Mouse (Mus musculus) forebrain, embryonic 16.5 days (tissue): ENCODE data around the gene Gstm3. TPM values are rescaled to one million over a fixed set of nuclear protein-coding genes. Genes with fewer than 3 reads are reported as not detected.
"Not testable (repeated sequence)": the region's sequence is repeated elsewhere in the genome, so short reads cannot be mapped to it uniquely, and the experiment has no call there.

Source experiments
- ATAC-seq: fragments of 200-750 bp; cut with Nextera tagmentation; 2 replicates; pipeline ENCODE4 v1.8.0; 2017; ENCODE audit warnings: mild to moderate bottlenecking, moderate library complexity
- H3K27ac ChIP-seq: fragments of 300-500 bp; sonication (generic); 2 replicates; pipeline ENCODE4 v1.5.1; 2014; ENCODE audit warnings: low read length, control low read depth
- H3K27me3 ChIP-seq: fragments of 300-500 bp; sonication (generic); replicated peaks from 2 replicates; pipeline ENCODE4 v1.6.1; 2014; ENCODE audit warnings: low read length; ENCODE audit not compliant: control insufficient read depth, insufficient read depth
- H3K36me3 ChIP-seq: fragments of 300-500 bp; sonication (generic); 2 replicates; pipeline ENCODE4 v1.6.1; 2014; ENCODE audit not compliant: control insufficient read depth, insufficient read depth
- H3K4me1 ChIP-seq: fragments of 300-500 bp; sonication (generic); replicated peaks from 2 replicates; pipeline ENCODE4 v1.6.1; 2014; ENCODE audit warnings: low read length; ENCODE audit not compliant: control insufficient read depth, insufficient read depth
- H3K4me2 ChIP-seq: fragments of 300-500 bp; sonication (generic); 2 replicates; pipeline ENCODE4 v1.6.1; 2014; ENCODE audit warnings: mild to moderate bottlenecking, low read length, control low read depth
- H3K4me3 ChIP-seq: fragments of 300-500 bp; sonication (generic); replicated peaks from 2 replicates; pipeline ENCODE4 v1.5.1; 2014; ENCODE audit warnings: mild to moderate bottlenecking, low read length, control low read depth
- H3K9ac ChIP-seq: fragments of 300-500 bp; sonication (generic); replicated peaks from 2 replicates; pipeline ENCODE4 v1.6.1; 2014; ENCODE audit warnings: low read depth, low read length, control low read depth
- H3K9me3 ChIP-seq: fragments of 300-500 bp; sonication (generic); 2 replicates; pipeline ENCODE4 v1.6.1; 2016; ENCODE audit warnings: low read length; ENCODE audit not compliant: control insufficient read depth
- WGBS: fragments of 180-500 bp; shearing (Covaris S2); extraction: QIAGEN DNeasy Blood & Tissue Kit; methylation state at CpG from one replicate; pipeline ENCODE4 v1.1.7; 2014; 5-methylcytosine and 5-hydroxymethylcytosine counted together
- polyA plus RNA-seq: library from polyadenylated mRNA; unstranded; fragments of >200 nt; fragmentation: Nextera tagmentation; extraction: Ambion mirVana; gene quantifications from 2 replicates; pipeline ENCODE4 v1.2.1, GENCODE M21; 2015

Gstm3 gene
- polyA plus RNA-seq, 1 experiment from 2014 or later: not detected

- not testable (repeated sequence) for H3K4me2 ChIP-seq
Observed at GRCm38 (mm10) chr3:107955260-107955659, 13.8 kb downstream of the Gstm3 start.

GRCm38 (mm10) chr3:107953906-107954305, 15.2 kb downstream of the Gstm3 start:
- Histone ChIP-seq H3K27me3 (no peaks in the 10 kb centered on the region), H3K9me3 (no peaks in the 10 kb centered on the region), H3K27ac (0 out of 2 replicates have a peak overlapping the region, but pooled peaks have one; percentile 28), H3K36me3 (no peaks in the 10 kb centered on the region), H3K4me2 (no peak overlapping the region), H3K4me3 (no peak overlapping the region), H3K4me1 (peaks cover 7% of the 10 kb centered on the region), H3K9ac (no peak overlapping the region)
- 86% methylated on average over 5 of the region's 5 CpGs for WGBS
- 0 out of 2 replicates have a peak, but pooled peaks have one; percentile 18 for ATAC-seq

More at GRCm38 (mm10) chr3:107955260-107955659, 13.8 kb downstream of the Gstm3 start:
- not testable (repeated sequence) for H3K4me3 ChIP-seq, H3K27ac ChIP-seq, H3K9ac ChIP-seq, H3K9me3 ChIP-seq, H3K4me1 ChIP-seq, H3K36me3 ChIP-seq, H3K27me3 ChIP-seq, ATAC-seq
- 88% methylated on average over 9 of the region's 9 CpGs for WGBS

DNA sequence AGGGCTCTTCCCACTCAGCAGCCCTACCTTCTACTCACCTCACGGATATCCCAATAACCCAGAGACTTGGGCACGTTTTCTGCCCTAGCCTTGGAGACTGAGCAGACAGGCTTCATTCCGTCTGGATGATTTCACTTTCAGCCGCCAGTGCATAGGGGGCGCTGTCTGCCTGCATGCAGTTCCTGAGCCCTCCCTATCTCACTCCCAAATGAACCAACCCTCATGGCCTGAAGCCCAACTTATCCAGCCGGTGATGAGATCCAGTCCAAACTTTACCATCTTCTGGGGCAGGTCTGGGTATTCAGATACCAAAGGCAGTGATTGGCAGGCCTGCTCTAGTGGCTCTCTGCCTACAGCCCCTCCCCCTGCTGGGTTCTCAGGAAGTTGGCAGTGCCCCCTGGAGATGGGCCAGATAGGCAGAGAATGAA, 15.7 kb downstream of the Gstm3 start:
- no peaks in the 10 kb centered on the region for H3K9me3 ChIP-seq
- no peak overlapping the region for H3K9ac ChIP-seq
- ATAC-seq: peak; percentile 87
- H3K27me3 ChIP-seq: no peaks in the 10 kb centered on the region
- no peaks in the 10 kb centered on the region for H3K36me3 ChIP-seq
- 18% methylated on average over 6 of the region's 6 CpGs for WGBS
- H3K27ac ChIP-seq: no peak overlapping the region; the same call in 1 of the 2 replicates
- no peak overlapping the region for H3K4me2 ChIP-seq
- no peak overlapping the region for H3K4me3 ChIP-seq
- peaks cover 7% of the 10 kb centered on the region for H3K4me1 ChIP-seq

DNA sequence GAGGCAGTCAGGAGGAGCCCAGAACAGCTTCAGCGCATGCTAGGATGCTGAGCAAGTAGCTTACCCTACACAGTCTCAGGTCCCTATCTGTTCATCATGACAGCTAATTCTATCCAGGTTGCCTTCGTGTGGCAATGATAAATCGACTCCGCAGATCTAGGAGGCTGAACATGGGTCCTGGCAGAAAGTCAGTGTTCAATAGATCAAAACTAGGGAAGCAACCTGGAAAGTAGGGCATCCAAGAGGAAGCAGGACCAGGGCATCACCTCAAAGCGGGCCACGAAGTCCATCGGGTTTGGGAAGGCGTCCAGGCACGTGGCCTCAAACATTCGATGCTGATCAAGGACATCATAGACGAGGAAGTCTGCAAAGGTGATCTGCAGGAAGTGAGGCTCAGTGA, 18.6 kb downstream of the Gstm3 start:
- WGBS: 89% methylated on average over 11 of the region's 11 CpGs
- no peak overlapping the region for H3K27ac ChIP-seq

GRCm38 (mm10) chr3:107949461-107949860, 19.6 kb downstream of the Gstm3 start:
- WGBS: 95% methylated on average over 1 of the region's 1 CpGs
- H3K9me3 ChIP-seq, ATAC-seq, H3K27ac ChIP-seq, H3K36me3 ChIP-seq, H3K4me2 ChIP-seq, H3K4me1 ChIP-seq, H3K9ac ChIP-seq, H3K4me3 ChIP-seq, H3K27me3 ChIP-seq: not testable (repeated sequence)

More for the DNA sequence above, 18.6 kb downstream of the Gstm3 start:
- peaks cover 7% of the 10 kb centered on the region for H3K4me1 ChIP-seq
- no peaks in the 10 kb centered on the region for H3K27me3 ChIP-seq
- ATAC-seq: no peak
- H3K9me3 ChIP-seq: no peaks in the 10 kb centered on the region
- no peak overlapping the region for H3K4me3 ChIP-seq
- H3K36me3 ChIP-seq: no peaks in the 10 kb centered on the region
- no peak overlapping the region for H3K4me2 ChIP-seq
- H3K9ac ChIP-seq: no peak overlapping the region

DNA sequence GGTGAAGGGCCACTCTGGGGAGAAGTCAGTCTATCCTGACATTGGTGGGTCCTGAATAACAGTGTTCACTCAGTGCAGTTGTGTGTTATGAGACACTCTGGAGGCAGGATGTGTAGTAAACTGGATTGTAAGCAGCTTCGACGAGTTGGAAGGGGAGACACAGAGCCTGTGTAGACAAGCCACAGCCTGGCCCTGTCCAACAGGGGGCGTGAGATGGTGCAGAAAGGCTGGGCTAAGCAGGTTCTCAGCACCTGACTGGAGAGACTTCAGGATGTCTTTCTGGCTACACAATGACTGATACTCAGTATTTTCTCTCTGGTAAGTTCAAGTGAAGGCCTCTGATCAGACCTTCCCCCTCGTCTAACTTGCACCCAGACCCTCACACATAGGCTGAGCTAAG, 23.4 kb downstream of the Gstm3 start:
- Histone ChIP-seq H3K9ac (no peak overlapping the region), H3K4me2 (no peak overlapping the region), H3K4me1 (peaks cover 11% of the 10 kb centered on the region), H3K27me3 (no peaks in the 10 kb centered on the region), H3K27ac (no peak overlapping the region), H3K4me3 (no peak overlapping the region), H3K9me3 (no peaks in the 10 kb centered on the region), H3K36me3 (no peaks in the 10 kb centered on the region)
- ATAC-seq: no peak
- WGBS: 57% methylated on average over 4 of the region's 4 CpGs

DNA sequence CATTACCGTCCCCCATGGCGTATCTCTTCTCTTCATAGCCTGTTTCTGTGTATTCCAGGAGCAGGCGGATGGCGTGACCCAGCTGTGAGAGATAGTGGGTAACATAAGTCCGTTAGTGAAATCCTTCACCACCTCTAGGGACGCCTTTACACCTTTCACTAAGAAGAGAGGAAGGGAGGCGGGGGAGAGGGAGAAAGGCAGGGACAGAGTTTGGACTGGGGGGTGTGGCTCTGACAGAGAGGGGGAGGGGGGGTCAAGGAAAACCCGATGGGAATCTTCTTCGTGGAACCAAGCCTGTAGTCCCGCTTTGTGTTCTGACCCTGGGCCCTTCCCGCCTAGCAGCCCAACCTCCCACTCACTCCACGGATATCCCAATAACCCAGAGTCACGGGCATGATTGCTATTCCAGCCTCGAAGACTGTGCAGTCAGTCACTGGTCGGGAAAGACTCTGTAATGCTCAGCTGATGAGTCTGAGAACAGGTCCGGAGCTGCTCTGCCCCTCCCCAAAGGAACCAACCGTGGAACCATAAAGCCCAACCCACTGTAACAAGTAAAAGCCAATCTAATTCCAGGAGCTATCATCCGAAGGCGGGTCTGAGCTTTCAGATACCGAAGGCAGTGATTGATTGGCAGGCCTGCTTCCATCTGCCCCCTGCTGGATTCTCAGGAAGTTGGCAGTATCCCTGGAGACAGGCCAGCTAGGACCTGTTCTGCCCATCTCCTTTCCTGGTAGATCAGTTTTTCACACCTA, 25.7 kb downstream of the Gstm3 start, which contains the start of gene Gstm6:
Gstm6 (minus strand) TSS at position 511 of the 752 bp plus-strand sequence.
- H3K4me3 ChIP-seq: peak within 1 kb of the TSS; percentile 32
- no peak within 1 kb of the TSS; the same call in 1 of the 2 replicates for H3K9ac ChIP-seq
- no peak within 1 kb of the TSS for H3K27ac ChIP-seq
- no peaks in the 10 kb centered on the region for H3K27me3 ChIP-seq
- no peaks in the 10 kb centered on the region for H3K36me3 ChIP-seq
- peak; percentile 90 for ATAC-seq
- peaks cover 11% of the 10 kb centered on the region for H3K4me1 ChIP-seq
- no peaks in the 10 kb centered on the region for H3K9me3 ChIP-seq
- 18% methylated on average over 20 of the region's 20 CpGs for whole genome bisulfite sequencing
- H3K4me2 ChIP-seq: peak within 1 kb of the TSS; percentile 51

DNA sequence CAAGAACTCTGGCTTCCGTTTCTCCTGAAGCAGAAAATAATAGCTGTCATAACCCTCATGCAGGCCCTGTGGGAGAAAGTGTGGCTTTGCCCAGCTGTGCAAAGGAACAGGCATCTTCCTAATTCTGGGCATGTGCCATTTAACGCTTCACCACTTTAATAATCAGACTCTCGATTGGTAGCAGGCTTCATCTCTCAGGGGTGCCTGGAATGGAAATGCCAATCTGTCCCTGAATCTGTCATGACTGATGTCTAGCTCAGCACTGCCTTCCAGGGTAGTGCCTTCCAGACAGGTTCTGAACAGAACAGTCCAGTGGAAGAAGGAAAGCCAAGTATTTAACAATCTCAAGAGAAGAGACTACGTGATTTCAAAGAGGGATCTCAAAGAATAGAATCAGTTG, 27.8 kb downstream of the Gstm3 start:
- WGBS: 67% methylated on average over 4 of the region's 4 CpGs

DNA sequence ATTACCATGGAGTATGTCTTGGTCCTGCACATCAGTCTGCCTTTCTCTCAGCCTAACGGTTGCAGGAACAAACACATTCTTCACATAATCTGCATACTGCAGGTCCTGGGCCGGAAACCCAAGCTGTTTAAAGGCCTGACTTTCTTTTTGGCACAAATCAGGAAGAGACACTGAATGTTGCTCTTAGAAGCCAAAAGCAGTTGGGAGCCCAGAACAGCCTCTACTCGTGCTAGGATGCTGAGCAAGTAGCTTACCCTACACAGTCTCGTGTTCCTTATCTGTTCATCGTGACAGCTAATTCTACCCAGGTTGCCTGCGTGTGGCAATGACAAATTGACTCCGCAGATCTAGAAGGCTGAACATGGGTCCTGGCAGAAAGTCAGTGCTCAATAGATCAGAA, 28.6 kb downstream of the Gstm3 start:
- ATAC-seq: no peak
- Histone ChIP-seq H3K9me3 (no peaks in the 10 kb centered on the region), H3K27ac (no peak overlapping the region), H3K9ac (no peak overlapping the region), H3K4me2 (no peak overlapping the region), H3K4me1 (peaks cover 11% of the 10 kb centered on the region), H3K36me3 (no peaks in the 10 kb centered on the region), H3K27me3 (no peaks in the 10 kb centered on the region), H3K4me3 (no peak overlapping the region)
- WGBS: 77% methylated on average over 7 of the region's 7 CpGs

More for the DNA sequence above, 27.8 kb downstream of the Gstm3 start:
- Histone ChIP-seq H3K9me3 (no peaks in the 10 kb centered on the region), H3K4me1 (peaks cover 11% of the 10 kb centered on the region), H3K9ac (no peak overlapping the region), H3K4me2 (no peak overlapping the region), H3K27ac (no peak overlapping the region), H3K4me3 (no peak overlapping the region), H3K36me3 (no peaks in the 10 kb centered on the region), H3K27me3 (no peaks in the 10 kb centered on the region)
- no peak for ATAC-seq
